Mouse (Mus musculus) MEL (cell line): ENCODE measurements around the gene Ros1. TPM values are rescaled to one million over a fixed set of nuclear protein-coding genes. Genes with fewer than 3 reads are reported as not detected.

Experiments used
- DNase-seq: peaks from one replicate; pipeline ENCODE4 v3.0.0; 2011; ENCODE audit warnings: low read depth, low spot score
- H3K27ac ChIP-seq: 2 replicates; pipeline ENCODE4 v1.5.1; 2012; ENCODE audit warnings: low read depth, mild to moderate bottlenecking, control low read depth, low read length, moderate library complexity; ENCODE audit not compliant: control insufficient read depth
- H3K27me3 ChIP-seq, 2 experiments: fragments of 150-350 bp in 1 of 2; sonication (generic) in 1 of 2; 2 replicates each; pipeline ENCODE4 v1.6.1; 2012; ENCODE audit warnings: low read length in 2 of 2, mild to moderate bottlenecking in 2 of 2, improper control_type of control experiment in 1 of 2, moderate library complexity in 1 of 2; ENCODE audit not compliant: insufficient read depth in 2 of 2, control insufficient read depth in 1 of 2
- H3K36me3 ChIP-seq, 2 experiments: 2 replicates each; pipeline ENCODE4 v1.6.1; 2012 to 2014; ENCODE audit warnings: low read length in 2 of 2, improper control_type of control experiment in 1 of 2, inconsistent platforms in 1 of 2, mild to moderate bottlenecking in 1 of 2; ENCODE audit not compliant: insufficient read depth in 2 of 2, control insufficient read depth in 1 of 2
- H3K4me1 ChIP-seq, 2 experiments: fragments of 150-350 bp in 1 of 2; sonication (generic) in 1 of 2; 2 replicates each; pipeline ENCODE4 v1.6.1; 2012; ENCODE audit warnings: low read length in 2 of 2, improper control_type of control experiment in 1 of 2, mild to moderate bottlenecking in 1 of 2; ENCODE audit not compliant: insufficient read depth in 2 of 2, control insufficient read depth in 1 of 2
- H3K4me3 ChIP-seq, 2 experiments: fragments of 150-350 bp in 1 of 2; sonication (generic) in 1 of 2; 2 replicates each; pipeline ENCODE4 v1.5.1; 2012; ENCODE audit warnings: low read depth in 2 of 2, low read length in 2 of 2, mild to moderate bottlenecking in 2 of 2, moderate library complexity in 2 of 2, control low read depth in 1 of 2, improper control_type of control experiment in 1 of 2; ENCODE audit not compliant: control insufficient read depth in 1 of 2, insufficient read depth in 1 of 2
- H3K79me2 ChIP-seq: 2 replicates; pipeline ENCODE4 v1.6.1; 2012; ENCODE audit warnings: mild to moderate bottlenecking, low read length, moderate library complexity; ENCODE audit not compliant: control insufficient read depth, poor library complexity, insufficient read depth
- H3K9ac ChIP-seq: 2 replicates; pipeline ENCODE4 v1.6.1; 2012; ENCODE audit warnings: low read depth, mild to moderate bottlenecking, control low read depth, low read length, moderate library complexity; ENCODE audit not compliant: control insufficient read depth, poor library complexity, severe bottlenecking
- H3K9me3 ChIP-seq: fragments of 150-350 bp; sonication (generic); replicated peaks from 2 replicates; pipeline ENCODE4 v1.6.1; 2012; ENCODE audit warnings: mild to moderate bottlenecking, low read length, improper control_type of control experiment, moderate library complexity; ENCODE audit not compliant: insufficient read depth
- CHD1 ChIP-seq: IDR thresholded peaks from 2 replicates; pipeline ENCODE4 v1.6.1; 2012; ENCODE audit warnings: low read depth, mild to moderate bottlenecking, inconsistent platforms, low read length, improper control_type of control experiment
- CTCF ChIP-seq, 3 experiments: IDR thresholded peaks in 2 of 3; conservative IDR thresholded peaks in 1 of 3; 2 replicates each; pipeline ENCODE4 v1.5.1; 2011 to 2012; ENCODE audit warnings: low read length in 3 of 3, low read depth in 2 of 3, mild to moderate bottlenecking in 2 of 3, improper control_type of control experiment in 1 of 3, inconsistent platforms in 1 of 3, mixed read lengths in 1 of 3, moderate library complexity in 1 of 3; ENCODE audit not compliant: control insufficient read depth in 1 of 3, insufficient read depth in 1 of 3, poor library complexity in 1 of 3, severe bottlenecking in 1 of 3
- GATA1 ChIP-seq: IDR thresholded peaks from 2 replicates; pipeline ENCODE4 v1.6.1; 2011; ENCODE audit warnings: low read depth, low read length, improper control_type of control experiment
- HCFC1 ChIP-seq: IDR thresholded peaks from 2 replicates; pipeline ENCODE4 v1.6.1; 2012; ENCODE audit warnings: low read depth, mild to moderate bottlenecking, inconsistent platforms, low read length, improper control_type of control experiment, moderate library complexity
- MEF2A ChIP-seq: IDR thresholded peaks from 2 replicates; pipeline ENCODE4 v1.6.1; 2014; ENCODE audit warnings: low read depth, mild to moderate bottlenecking, inconsistent platforms, low read length, improper control_type of control experiment; ENCODE audit not compliant: poor library complexity, insufficient replicate concordance, severe bottlenecking; ENCODE audit errors: extremely low read depth
- POLR2AphosphoS5 ChIP-seq: IDR thresholded peaks from 2 replicates; pipeline ENCODE4 v1.6.1; 2012; ENCODE audit warnings: low read depth, borderline replicate concordance, mild to moderate bottlenecking, inconsistent platforms, low read length, moderate library complexity, mixed read lengths
- RAD21 ChIP-seq: IDR thresholded peaks from 2 replicates; pipeline ENCODE4 v1.6.1; 2011; ENCODE audit warnings: mild to moderate bottlenecking, low read depth, low read length, improper control_type of control experiment
- SMC3 ChIP-seq: IDR thresholded peaks from 2 replicates; pipeline ENCODE4 v1.6.1; 2011; ENCODE audit warnings: low read depth, low read length, improper control_type of control experiment
- TBP ChIP-seq: IDR thresholded peaks from 2 replicates; pipeline ENCODE4 v1.8.0; 2011; ENCODE audit warnings: low read depth, low read length, improper control_type of control experiment
- USF1 ChIP-seq: IDR thresholded peaks from 2 replicates; pipeline ENCODE4 v1.6.1; 2014; ENCODE audit warnings: low read depth, mild to moderate bottlenecking, inconsistent platforms, low read length, improper control_type of control experiment, moderate library complexity
- ZC3H11A ChIP-seq: IDR thresholded peaks from 2 replicates; pipeline ENCODE4 v1.6.1; 2012; ENCODE audit warnings: low read depth, mild to moderate bottlenecking, inconsistent platforms, low read length, improper control_type of control experiment
- ZKSCAN1 ChIP-seq: IDR thresholded peaks from 2 replicates; pipeline ENCODE4 v1.6.1; 2012; ENCODE audit warnings: low read depth, mild to moderate bottlenecking, inconsistent platforms, low read length, improper control_type of control experiment, moderate library complexity
- ZMIZ1 ChIP-seq: IDR thresholded peaks from 2 replicates; pipeline ENCODE4 v1.6.1; 2012; ENCODE audit warnings: low read depth, mild to moderate bottlenecking, inconsistent platforms, low read length, improper control_type of control experiment, moderate library complexity
- ZNF384 ChIP-seq: IDR thresholded peaks from 2 replicates; pipeline ENCODE4 v1.6.1; 2012; ENCODE audit warnings: low read depth, mild to moderate bottlenecking, inconsistent platforms, low read length, improper control_type of control experiment
- polyA plus RNA-seq, 2 experiments: library from polyadenylated mRNA; stranded (reverse) in 1 of 2; unstranded in 1 of 2; fragments of >175 nt in 1 of 2; fragments of >200 nt in 1 of 2; gene quantifications; 2 replicates each; pipeline versions ENCODE4 v1.2.1 to v1.2.4; 2012; ENCODE audit warnings: low replicate concordance in 2 of 2, low read depth in 1 of 2; ENCODE audit not compliant: insufficient read length in 2 of 2, insufficient read depth in 1 of 2, missing spikeins in 1 of 2
- total RNA-seq: library from RNA; depleted of rRNA; stranded (reverse); fragments of 300-350 nt; gene quantifications from 2 replicates; pipeline ENCODE4 v1.2.3, GENCODE M21; 2012

Ros1 gene
- total and polyA plus RNA-seq, 3 experiments: not detected

DNA sequence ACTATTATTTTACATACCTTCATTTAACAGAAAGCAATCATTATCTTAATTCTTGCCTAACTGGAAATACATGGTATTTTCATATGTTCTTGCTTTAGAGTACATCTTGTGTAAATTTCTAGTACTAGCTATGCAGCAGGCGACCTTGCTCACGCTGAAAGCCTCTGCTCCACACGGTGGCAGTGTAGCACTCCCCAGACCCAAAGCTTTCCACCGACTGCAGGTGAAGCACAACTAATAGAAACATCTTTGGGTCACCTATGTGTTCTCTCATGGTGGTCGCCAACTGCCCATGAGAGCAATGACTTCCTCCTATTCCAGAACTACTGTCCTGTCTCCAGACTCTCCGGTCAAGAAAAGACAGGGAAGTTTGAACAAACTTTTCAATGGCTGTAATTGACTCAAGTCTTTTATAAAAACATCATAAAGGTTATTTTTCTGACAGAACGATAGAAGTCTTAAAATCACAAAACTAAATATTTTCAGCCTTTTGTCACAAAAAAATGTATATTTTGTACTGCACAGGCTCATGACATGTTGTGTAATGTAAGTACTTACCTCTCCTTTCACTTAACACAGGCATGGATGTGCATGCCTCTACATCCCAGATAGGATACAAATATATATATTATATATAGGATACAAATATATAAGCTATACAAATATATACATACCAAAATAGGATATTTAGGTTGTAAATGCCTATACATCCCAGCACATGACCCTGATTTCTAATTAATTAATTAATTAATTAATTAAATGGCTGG, 21.9 kb upstream of the Ros1 start:
- Histone ChIP-seq H3K36me3 (peaks cover 0 to 4% of the 10 kb centered on the region in 2 experiments; a peak in 2 of 4 replicates), H3K4me1 (peaks cover 0 to 2% of the 10 kb centered on the region in 2 experiments; a peak in 2 of 4 replicates), H3K27ac (no peak overlapping the region), H3K9me3 (no peaks in the 10 kb centered on the region), H3K79me2 (no peaks in the 10 kb centered on the region), H3K27me3 (peaks cover 0 to 3% of the 10 kb centered on the region in 2 experiments; a peak in 2 of 4 replicates), H3K4me3 (no peak overlapping the region), H3K9ac (no peak overlapping the region)
- DNase-seq: peak; percentile 66
- TF ChIP-seq MEF2A (no peak), ZNF384 (no peak), ZC3H11A (peak; percentile 65), ZMIZ1 (no peak), ZKSCAN1 (no peak), POLR2AphosphoS5 (no peak), SMC3 (peak; percentile 89), HCFC1 (no peak), CTCF (IDR thresholded peaks at IDR 0.05 in 2 of 3, conservative IDR thresholded peaks at IDR 0.05 in 1 of 3; ENCODE audit: control insufficient read depth in 1 of 3, insufficient read depth in 1 of 3, low read depth in 2 of 3, low read length in 3 of 3, poor library complexity in 1 of 3, severe bottlenecking in 1 of 3) (peak; percentile 62 to 86 (median 82)), RAD21 (peak; percentile 82), CHD1 (no peak)

DNA sequence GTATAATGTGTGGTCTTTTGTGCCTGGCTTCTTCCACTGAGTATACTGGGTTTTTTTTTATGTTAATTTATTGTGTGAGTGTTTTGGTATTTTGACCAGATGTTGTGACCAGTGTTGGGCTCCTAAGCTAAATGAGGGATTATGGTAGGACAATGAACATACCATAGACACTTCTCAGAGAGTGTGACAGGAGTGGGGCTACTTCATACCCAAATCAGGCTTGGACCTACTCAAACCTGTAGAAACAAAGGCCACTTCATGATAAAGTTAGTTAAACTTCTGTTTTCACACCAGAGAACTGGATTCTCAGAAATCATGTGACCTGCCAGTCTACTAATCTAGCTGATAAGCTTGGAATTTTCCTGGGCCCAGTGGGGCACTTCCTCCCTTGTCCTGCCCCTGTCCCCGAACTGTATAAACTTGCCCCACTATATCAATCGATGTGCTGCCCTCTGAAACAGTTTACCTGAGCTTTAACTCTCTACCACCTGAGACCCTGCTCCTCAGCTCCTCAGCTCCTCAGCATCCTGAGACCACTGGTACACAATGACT, 20.3 kb upstream of the Ros1 start:
- H3K4me3 ChIP-seq: no peak overlapping the region
- H3K9me3 ChIP-seq: no peaks in the 10 kb centered on the region
- H3K36me3 ChIP-seq: peaks cover 0 to 4% of the 10 kb centered on the region in 2 experiments; a peak in 2 of 4 replicates
- H3K4me1 ChIP-seq: peaks cover 0 to 2% of the 10 kb centered on the region in 2 experiments; a peak in 2 of 4 replicates
- H3K9ac ChIP-seq: no peak overlapping the region
- H3K27me3 ChIP-seq: no peaks in the 10 kb centered on the region
- no peak for DNase-seq
- no peak overlapping the region for H3K27ac ChIP-seq
- no peaks in the 10 kb centered on the region for H3K79me2 ChIP-seq
- peak; percentile 81 for TF ChIP-seq USF1
- TF ChIP-seq GATA1: peak; percentile 46
- TF ChIP-seq TBP: no peak
